Mouse (Mus musculus): ENCODE measurements at regions not wholly inside any gene's neighbourhood (a gene's known extent, or its start where the extent isn't known, plus 50 kb on each side); places are given as distances from the start of the nearest gene placed in this dataset.
A peak's percentile ranks its signal among the peaks of the same experiment; 100 is the strongest.

- DNase-seq = no peak
These were observed 146.9 kb upstream of the Gmnc start for GRCm38 (mm10) chr16:27138384-27138783.

GRCm38 (mm10) chr16:27138987-27139386 lies 147.5 kb upstream of the Gmnc start:
- DNase-seq = no peak

- peak; percentile 14 for DNase-seq
These were observed 148.6 kb upstream of the Gmnc start for GRCm38 (mm10) chr16:27140037-27140436.

- peak; percentile 9 for DNase-seq
These were observed 151.5 kb upstream of the Ostn start for GRCm38 (mm10) chr16:27155805-27156204.

GRCm38 (mm10) chr16:27195650-27196049 lies 111.6 kb upstream of the Ostn start:
- DNase-seq = no peak

Data from cerebellum, adult 9-11 months (tissue).